Mouse (Mus musculus) testis, adult 2 months (tissue): ENCODE results near the gene Rab43.

ENCODE experiments used
- CTCF ChIP-seq: fragments of 200-500 bp; IDR thresholded peaks from 2 replicates; pipeline ENCODE4 v1.5.1; 2012; ENCODE audit warnings: low read depth, mild to moderate bottlenecking, inconsistent platforms, low read length, moderate library complexity; ENCODE audit not compliant: control insufficient read depth, insufficient read depth, insufficient replicate concordance
- POLR2A ChIP-seq: fragments of 200-500 bp; IDR thresholded peaks from 2 replicates; pipeline ENCODE4 v1.6.1; 2012; ENCODE audit warnings: low read depth, mild to moderate bottlenecking, inconsistent platforms, low read length, moderate library complexity; ENCODE audit not compliant: control insufficient read depth

- TF ChIP-seq CTCF (no peak), POLR2A (no peak)
These were observed 23.6 kb downstream of the Rab43 start for GRCm38 (mm10) chr6:87788266-87788895.
